Mouse (Mus musculus) mature B cell (primary cell): ENCODE results near the gene Capn12.

Experiments
- in situ Hi-C: fragments of 300-500 bp; cut with MboI; formaldehyde crosslinking; loops from 2 replicates; pipeline ENCODE4 v1.14.3; 2019

Gene Capn12

DNA sequence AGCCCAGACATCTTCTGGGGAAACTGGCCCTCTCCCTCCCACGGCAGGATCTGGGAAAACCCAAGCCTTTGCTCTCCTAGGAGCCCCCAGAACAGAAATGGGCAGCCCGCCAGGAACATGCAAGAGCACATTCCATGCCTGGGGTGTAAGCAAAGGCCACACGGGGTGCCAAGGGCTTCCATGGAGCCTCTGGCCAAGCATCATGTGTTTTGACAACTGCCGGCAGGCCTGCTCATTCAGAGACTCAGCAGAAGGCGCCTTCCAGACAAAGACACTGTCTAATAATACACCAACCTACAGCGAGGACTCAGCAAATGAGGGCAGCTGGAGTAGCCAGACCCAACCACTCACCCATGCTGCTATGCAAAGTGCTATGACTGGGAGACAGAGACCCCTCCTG is 38.6 kb downstream of the Capn12 start:
- in situ Hi-C loops: no loop called here

DNA sequence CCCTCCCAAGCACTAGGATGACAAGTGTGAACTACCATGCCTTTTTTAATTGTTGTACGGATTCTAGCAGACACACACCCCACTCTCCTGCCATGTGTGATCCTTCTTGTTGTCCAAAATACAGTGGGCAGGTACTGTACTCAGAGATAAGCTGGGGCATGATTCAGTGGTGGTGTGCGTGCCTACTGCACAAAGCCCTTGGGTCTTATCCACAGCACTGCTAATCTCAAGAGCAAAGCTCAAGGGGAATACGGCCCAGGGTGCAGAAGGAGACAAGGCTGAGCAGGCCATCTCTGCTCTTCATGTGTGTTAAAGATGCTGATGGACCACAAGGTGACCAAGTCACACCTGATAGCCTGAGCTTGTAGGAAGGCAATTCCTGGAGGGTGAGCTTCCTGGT is 40.0 kb downstream of the Capn12 start:
- in situ Hi-C loops: no loop called here

DNA sequence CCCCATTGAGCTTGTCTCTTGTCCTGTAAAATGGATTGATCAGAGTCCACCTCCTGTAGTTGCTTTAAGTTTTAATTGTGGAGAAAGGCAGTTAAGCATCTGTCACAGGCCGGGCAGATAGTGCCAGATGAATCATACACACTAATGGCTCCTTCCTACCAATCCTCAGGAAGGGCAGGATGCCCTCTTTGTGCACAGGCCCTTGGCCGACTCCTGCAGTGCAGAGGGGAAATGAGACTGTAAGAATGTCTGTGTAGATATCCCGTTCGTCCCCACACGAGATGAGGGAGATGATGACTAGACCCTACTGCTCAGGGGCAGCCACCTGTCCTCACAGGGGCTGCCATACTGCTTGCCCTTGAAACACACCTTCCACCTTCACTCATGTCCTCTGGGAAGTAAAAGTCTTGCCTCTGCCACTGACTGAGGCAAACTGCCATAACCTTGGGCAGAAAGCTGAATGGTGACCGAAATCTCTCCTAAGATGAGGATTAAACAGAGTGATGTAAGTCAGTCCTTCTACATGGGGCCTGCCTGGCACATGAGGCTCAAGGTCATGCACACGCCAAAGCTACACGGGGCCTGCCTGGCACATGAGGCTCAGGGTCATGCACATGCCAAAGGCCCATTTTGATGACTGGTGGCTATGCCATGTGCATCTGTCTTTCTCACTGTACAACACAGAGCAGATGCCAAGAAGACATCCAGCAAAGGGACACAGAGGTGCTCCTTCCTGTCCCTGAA is 40.7 kb downstream of the Capn12 start:
- in situ Hi-C loops: no loop called here

GRCm38 (mm10) chr7:28922606-28923005 is 41.4 kb downstream of the Capn12 start:
- in situ Hi-C loops: no loop called here

DNA sequence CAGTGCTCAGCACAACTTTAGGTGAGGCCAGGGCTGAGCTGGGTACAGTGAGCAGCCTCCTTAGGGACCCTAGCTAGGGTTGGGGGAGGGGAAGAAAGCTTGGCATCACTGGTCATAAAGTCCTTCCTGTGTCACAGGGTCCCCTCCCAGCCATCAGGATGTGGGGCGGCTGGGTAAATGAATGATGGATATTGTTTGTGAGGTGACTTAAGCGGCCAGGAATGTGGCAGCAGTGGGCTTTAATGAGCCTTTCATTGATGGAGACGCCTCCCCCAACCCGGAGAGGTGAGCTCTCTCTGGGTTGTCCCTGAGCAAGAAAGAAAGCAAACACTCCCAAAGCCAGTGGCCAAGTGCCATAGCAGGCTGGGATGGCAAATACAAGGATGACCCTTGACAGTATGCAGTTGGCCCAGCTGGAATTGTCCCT is 42.7 kb downstream of the Capn12 start:
- in situ Hi-C loops: no loop called here

GRCm38 (mm10) chr7:28924802-28925201 is 43.6 kb downstream of the Capn12 start:
- in situ Hi-C loops: no loop called here

DNA sequence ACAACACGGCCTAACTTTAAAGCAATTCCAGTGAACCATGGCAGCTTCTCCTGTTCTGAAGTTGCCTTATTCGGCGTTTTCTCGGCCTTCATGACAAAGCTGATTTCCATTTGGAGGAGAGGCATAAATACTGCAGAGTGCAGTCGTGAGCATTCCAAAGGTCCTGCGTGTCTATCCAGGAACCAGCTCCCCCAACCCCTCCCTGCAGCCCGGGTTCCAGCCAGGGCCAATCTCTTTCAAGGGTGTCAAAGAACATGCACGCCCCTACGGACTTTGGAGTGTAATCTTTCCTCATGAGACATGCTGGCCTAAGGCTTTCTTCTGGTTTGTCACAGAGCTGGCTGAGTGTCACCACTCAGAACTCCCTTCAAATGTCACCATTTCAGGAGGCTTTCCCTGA is 44.1 kb downstream of the Capn12 start:
- in situ Hi-C loops: no loop called here

GRCm38 (mm10) chr7:28926172-28926571 is 45.0 kb downstream of the Capn12 start:
- in situ Hi-C loops: no loop called here

DNA sequence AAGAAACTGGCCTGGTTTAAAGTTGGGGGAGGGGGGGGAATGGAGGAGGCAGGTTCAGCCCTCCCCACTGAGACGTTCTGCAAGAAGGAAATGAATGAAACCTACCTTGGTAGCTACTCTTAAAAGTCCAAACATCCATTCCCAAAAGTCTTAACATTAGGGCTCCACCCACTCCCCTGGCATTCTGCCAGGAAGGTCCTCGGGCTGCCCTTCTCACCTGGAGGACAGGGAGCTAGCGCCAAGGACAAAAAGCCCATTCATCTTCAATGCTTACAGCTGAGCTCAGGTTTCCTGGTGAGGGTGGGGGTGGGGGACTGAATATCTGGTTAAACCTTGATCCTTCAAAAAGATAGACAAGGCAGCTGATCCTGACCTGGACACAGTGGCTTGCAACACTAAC is 48.2 kb downstream of the Capn12 start:
- in situ Hi-C loops: no loop called here

GRCm38 (mm10) chr7:28930320-28931031 is 49.3 kb downstream of the Capn12 start:
- in situ Hi-C loops: no loop called here

DNA sequence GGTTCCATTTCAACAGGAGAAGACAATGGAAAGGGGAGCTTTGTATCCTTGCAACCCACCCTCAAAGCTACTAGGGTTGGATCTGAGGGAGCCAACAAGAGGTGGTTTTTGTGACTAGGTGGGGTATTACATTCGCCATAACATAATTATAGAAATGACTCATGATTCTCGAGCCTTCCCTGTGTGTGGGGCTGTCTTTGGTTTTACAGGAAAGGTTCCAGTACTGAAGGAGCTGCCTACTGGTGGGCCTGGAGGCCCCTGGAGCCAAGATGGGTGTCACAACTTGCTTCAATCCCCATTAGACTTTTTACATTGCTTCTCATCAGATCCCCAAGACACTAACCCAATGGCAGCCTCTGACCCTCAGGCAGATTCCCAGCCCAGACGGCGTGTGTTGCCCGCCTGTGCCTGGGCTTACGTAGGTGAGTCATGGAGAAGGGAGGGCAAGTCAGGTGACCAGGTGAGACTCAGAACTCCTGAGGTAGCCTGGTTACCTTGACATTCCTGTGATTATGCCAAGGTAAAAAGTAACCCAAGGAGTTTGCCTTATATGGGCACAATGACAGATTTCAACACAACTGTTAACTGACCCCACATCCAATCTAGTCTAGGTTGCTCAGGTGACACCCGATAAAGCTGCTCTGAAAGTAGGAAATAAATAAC is 49.9 kb downstream of the Capn12 start:
- in situ Hi-C loops: no loop called here

- in situ Hi-C loops: no loop called here
Observed at GRCm38 (mm10) chr7:28931695-28932039, 50.4 kb downstream of the Capn12 start.

DNA sequence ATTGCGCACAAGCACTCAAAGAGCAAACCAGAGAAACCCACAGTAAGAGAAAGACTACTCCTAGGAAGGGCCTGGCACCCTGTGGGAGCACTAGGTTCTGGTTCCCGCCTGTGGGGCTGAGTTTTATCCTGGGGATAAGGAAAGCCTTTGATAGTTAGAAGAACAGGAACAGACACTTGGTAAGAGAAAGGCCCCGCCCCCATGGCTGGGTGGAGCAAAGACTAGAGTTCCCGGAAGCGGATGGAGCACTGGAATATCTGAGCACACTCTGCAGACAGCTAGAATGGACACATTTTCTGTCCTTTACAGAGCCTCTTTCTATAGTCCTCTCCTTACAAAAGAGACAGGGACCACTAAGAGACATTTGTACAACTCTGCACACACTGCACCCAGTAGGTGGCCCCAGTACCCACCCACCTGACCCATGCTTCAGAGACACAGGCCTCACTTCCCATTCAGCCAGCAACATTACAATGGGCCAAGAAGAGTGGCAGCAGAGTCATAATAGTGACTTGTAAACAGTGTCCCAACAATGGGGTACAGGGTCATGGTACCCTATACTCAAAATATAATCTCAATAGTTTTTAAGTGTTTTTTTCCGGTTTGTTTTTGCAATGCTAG is 51.3 kb downstream of the Capn12 start:
- in situ Hi-C loops: no loop called here

GRCm38 (mm10) chr7:28933825-28934224 is 52.6 kb downstream of the Capn12 start:
- in situ Hi-C loops: no loop called here

DNA sequence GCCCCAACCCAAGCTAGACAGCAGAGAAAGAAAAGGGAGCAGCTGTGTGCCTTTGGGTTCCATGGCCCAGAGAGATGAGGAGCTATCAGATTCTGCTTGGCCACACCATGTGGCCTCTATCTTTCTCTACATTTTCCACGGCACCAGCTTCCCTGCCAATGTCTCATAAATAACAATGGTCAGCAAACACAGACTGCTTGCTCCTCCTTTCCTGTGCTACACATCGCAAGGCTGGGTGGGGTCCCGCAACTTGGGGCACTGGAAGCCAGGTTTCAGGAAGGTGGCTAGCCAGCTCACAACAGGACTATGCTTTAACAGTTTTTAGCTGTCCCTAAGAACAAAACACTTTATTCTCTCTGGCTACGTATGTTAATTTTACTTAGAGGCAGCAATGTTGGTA is 55.6 kb downstream of the Capn12 start:
- in situ Hi-C loops: no loop called here

- in situ Hi-C loops: no loop called here
Observed at GRCm38 (mm10) chr7:28938654-28939053, 57.4 kb downstream of the Capn12 start.

GRCm38 (mm10) chr7:28939418-28940183 is 58.4 kb downstream of the Capn12 start:
- in situ Hi-C loops: no loop called here

- in situ Hi-C loops: no loop called here
Observed at GRCm38 (mm10) chr7:28941129-28941528, 59.9 kb downstream of the Capn12 start.

DNA sequence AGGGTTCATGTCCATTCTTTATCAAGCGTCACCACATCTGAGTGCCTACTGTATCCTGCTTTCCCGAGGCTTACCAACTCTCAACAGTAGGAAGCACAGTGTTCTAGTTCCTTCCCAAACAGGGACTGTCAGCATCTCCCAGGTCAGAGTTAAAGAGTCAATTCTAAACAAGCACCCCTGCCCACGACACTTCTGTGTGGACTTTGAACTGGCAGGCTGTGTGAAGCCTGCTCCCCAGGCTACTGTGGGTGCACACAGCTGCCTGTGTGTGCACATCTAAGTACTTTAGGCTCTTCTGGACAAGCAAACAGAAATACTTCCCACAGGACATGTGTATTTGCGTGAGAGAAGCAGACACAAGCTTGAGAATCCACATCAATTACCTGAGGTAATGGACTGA is 60.3 kb downstream of the Capn12 start:
- in situ Hi-C loops: no loop called here
